Mouse (Mus musculus) left cerebral cortex, postnatal 10 days (tissue): ENCODE data around the gene Frs3. TPM values are rescaled to one million over a fixed set of nuclear protein-coding genes. Genes with fewer than 3 reads are reported as not detected.

Experiments used
- DNase-seq, 2 experiments: peaks; one replicate each; pipeline ENCODE4 v3.0.0; 2021 to 2022; ENCODE audit warnings: low spot score in 2 of 2, mixed read lengths in 1 of 2; ENCODE audit errors: extremely low spot score in 1 of 2
- intact Hi-C: fragments of 180-260 bp; cut with DNase I; formaldehyde crosslinking; loops from one replicate; pipeline ENCODE4 v1.15.1; 2025
- total RNA-seq, 2 experiments: library from RNA; stranded (reverse); gene quantifications; 2 replicates each; pipeline ENCODE4 v1.2.3; 2021

Frs3 gene
- total RNA-seq, 2 experiments from 2014 or later: 27.4 to 29.9 TPM

DNA sequence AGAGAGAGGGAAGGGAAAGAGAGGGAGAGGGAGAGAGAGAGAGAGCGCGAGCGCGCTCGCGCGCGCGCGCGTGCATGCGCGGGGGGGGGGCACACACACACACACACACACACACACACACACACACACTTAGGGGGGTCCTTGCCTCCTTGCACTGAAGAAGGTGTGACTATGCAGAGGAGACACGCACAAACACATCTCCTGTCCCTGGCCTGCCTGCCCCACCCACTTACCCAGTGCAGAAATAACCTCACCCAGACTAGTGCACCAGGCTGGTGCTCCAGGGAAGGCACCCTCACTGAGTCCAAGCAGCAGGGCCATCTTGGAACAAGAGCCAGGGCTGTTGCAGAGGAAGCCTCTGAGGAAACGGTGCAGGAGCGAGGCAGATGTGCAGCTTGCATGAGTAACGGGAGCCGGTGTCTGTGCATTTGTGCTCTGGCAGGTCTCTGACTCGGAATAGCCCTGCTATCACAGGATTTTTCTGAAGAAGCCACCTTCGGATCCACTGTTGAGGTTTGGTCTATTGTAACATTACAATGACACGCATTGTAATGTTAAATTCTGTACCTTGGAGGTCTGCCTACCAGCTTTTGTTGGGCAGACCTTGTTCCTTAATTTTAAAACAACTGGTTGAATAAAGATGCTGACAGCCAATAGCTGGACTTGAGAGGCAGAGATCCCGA, 24.2 kb downstream of the Frs3 start:
- intact Hi-C loops: no loop called here
- no peak for DNase-seq

- DNase-seq: no peak
- intact Hi-C loops: no loop called here
Observed at GRCm38 (mm10) chr17:47715037-47715436, 26.2 kb downstream of the Frs3 start.

- intact Hi-C loops: no loop called here
- DNase-seq: no peak
Observed at GRCm38 (mm10) chr17:47721183-47721582, 32.4 kb downstream of the Frs3 start.

DNA sequence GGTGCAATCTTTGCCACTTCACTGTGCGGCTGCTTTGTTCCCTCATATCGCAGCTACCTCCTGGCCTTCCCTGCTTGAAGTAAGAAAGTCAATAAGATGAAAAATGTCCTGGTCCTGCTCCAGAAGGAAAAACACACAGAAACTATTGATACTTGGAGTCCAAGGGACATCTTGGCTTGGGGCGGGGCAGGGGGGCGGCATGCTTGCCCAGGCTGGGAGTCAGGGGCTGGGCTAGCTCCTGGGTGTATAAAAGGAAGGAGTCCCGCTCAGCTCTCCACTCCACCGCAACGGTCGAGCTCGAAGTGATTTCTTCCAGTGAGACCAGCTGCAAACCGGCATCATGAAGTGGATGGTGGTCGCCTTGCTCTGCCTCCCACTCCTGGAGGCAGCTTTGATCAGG, 37.7 kb downstream of the Frs3 start, which contains the start of gene Pgc:
Gene Pgc (plus strand): TSS at position 277 of the 400 bp plus-strand sequence.
- no peak for DNase-seq
- intact Hi-C loops: no loop called here

DNA sequence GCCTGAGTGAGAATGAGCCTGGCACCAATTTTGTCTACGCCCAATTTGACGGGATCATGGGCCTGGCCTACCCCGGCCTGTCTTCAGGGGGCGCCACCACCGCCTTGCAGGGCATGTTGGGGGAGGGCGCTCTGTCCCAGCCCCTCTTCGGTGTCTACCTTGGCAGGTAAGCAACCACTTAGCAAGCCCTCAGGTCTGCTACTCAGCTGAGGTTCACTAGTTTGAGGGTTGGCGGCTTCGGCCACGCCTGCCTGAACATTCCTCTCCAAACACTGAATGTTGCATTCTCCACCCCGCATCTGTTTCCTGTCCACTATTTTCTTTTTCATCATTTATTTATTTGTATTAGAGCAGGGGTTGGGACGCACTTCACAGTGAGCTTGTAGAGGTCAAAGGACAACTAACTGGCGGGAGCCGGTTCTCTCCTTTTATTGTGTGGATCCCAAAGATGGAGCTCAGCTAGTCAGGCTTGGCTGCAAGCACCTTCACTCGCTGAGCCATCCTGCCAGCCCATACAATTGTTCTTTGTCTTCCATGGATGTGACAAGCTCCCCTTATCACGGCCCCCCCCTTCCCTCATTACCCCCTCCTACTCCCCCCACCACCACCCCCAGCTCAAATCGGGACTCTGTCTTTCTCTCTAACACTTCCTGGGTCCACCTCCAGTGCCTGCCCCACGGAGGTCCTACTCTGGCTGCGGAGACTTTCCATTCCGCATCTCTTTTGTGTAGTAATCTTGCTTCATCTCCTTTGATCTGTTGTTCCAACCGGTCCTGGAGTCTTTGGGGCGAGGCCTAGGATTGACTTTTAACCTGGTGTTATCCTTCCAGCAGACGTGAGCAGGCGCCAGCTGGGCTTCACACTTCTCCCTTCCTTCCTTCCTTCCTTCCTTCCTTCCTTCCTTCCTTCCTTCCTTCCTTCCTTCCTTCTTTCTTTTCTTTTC, 42.1 kb downstream of the Frs3 start:
- intact Hi-C loops: no loop called here
- peak in 1 of 2 experiments; percentile 40 for DNase-seq

DNA sequence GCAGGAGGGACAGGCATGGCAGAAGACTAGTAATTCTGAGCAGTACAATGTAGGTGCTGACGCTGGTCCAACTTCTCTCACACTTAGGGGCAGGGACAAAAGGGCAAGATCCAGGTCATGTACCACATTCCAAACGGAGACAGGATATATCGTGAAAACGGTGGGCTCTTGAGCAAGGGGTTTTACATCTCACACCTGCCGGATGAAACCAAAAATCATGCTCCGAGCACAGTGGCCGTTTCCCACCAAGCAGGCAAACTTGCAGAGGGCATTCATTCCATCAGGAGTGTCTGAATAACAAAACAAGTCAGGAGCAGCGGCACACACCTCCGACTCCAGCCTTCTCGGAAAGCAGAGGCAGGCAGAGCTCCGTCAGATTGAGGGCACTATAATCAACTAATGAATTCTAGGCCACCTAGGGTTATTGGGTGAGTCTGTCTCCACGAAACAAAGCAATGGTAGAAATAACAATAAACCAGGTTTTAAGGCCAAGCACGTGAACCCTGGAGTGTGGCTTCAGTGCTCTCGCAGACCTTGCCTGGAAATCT, 46.8 kb downstream of the Frs3 start:
- intact Hi-C loops: no loop called here
- DNase-seq: no peak

- intact Hi-C loops: no loop called here
Observed at GRCm38 (mm10) chr17:47736856-47737255, 48.0 kb downstream of the Frs3 start, which contains the start of gene Tfeb. TSS of gene Tfeb (plus strand) at chr17:47737030.

GRCm38 (mm10) chr17:47737271-47738065, 48.6 kb downstream of the Frs3 start:
- DNase-seq: peak; percentile 51 to 92
- intact Hi-C loops: no loop called here

More at GRCm38 (mm10) chr17:47736856-47737255, 48.0 kb downstream of the Frs3 start, which contains the start of gene Tfeb:
- DNase-seq: peak; percentile 93 to 97

DNA sequence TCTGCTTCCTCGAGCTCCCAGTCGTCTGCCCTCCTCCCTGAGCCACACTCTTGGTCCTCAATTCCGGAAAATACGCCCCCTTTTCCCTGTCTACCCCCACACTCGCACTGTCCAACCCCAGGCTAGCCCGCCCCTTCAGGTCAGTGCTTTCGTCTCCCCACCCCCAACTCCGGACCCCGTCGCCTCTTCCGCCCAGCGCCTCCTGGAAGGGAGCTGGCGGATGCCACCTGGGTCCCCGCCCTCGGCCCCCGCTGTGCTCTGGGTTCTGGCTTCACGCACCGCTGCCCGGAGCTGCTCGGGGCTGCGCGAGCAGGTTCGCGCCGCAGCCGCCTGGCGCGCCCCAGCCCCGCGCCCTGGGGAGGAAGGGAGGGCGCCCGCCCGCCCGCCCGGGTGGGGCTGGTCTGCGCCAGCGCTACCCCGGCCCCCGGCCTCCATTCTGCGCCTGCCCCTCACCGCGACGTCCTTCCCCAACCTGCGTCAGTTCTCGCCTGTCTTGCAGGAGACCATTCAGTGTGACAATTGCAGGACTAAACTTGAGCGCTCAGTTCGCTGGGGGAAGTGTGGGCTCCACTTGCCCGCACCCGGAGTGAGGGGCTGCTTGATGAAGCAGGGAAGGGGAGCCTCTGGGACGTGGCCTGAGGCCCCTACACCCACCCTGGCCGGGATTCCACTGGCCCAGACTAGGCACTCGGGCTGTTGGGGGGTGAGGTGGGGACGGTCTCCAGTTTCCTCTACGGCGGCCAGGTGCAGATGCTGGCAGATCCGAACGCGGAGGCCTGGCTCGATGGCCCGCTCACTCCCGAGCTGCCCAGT, 49.4 kb downstream of the Frs3 start:
- intact Hi-C loops: no loop called here

DNA sequence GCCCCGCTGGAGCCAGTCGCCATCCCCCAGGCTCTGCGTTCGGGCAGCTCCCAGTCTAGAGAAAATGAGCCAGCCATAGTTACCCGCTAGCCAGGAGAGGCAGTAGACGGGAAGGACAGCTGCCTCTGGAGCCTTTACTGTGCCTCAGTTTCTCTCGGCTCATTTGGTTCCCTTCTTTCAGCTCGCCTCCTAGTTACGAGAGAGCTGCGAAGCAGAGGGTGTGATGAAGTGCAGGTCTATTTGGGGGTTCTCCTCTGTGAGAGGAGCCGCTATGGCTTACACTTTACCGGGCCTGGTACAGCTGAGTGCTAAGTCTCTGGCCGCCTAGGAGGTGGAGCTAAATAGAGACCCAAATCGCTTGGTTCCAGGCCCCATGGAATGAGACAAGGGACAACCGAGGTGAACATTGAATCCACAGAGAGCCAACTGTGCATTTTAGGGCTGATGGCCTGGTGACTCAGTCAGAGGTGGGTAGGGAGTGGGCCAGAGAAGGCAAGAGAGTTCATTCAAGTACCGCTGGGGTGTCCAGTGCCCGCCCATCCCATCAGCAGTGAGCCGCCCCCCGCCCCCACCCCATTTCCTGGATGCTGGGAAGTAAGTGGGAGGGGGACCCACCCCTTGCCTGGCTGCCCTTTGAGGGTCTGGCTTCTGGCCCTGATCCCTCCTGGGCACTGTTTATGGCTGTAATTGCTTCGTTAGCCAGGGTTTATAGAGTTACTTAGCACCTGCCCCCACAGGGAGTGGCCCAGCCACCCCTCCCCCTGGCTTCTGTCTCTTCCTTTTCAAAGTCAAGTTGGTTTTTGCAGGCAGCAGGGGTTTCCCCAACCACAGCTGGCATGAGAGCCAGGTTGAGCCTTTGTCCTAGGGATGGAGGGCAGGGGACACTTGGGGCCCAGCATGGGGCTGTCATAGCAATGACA, 50.3 kb downstream of the Frs3 start:
- DNase-seq: no peak
- intact Hi-C loops: no loop called here

More for the DNA sequence above, 49.4 kb downstream of the Frs3 start:
- peak in 1 of 2 experiments; percentile 84 for DNase-seq

DNA sequence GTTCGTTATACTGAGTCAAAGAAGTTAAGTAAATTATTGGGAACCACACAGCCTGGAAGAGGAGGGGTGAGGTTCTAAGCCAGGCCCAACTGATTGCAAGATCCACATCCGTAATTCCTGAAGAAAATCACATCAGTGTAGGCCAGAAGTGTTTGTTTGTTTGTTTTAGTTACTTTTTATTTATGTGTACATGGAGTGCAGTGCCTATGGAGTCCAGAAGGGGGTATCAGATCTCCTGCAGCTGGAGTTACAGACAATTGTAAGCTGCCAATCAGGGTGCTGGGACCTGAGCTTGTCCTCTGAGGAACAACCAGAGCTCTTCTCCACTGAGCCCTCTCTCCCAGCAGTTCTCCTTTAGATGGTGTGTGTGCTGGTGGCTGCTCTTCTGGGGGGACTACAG, 51.4 kb downstream of the Frs3 start:
- intact Hi-C loops: no loop called here
- no peak for DNase-seq

DNA sequence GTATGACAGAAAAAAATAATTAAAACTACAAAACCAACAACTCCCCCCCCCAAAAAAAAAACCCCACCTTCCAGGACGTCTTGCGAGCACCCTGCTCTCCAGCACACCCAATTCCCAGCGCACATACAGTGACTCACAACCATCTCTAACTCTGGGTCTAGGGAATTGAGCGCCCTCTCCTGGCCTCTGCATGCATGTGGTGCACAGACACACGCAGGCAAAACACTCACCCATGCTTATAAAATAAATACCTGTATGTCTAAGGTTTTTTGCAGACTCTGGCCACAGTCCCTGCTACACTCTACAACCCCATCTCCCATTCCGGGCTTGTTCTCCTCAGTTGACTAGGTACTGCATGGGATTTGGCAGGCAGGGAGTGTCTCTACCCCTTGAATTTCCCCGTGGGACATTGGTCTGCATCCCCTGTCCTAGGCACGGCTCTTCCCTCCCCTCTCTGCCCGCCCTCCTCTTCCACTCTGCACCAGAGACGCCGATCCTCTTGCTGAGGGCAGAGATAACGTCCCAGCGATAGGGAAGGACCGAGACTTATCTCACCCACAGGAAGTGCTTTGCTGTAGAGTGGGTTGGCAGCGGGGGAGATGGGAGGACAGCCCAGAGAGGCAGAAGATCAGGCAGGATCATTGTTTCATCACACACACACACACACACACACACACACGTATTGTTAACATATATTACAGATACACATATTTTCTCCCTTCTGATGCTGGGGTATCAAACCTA, 54.3 kb downstream of the Frs3 start:
- intact Hi-C loops: no loop called here
- DNase-seq: no peak

GRCm38 (mm10) chr17:47744086-47744485, 55.3 kb downstream of the Frs3 start:
- no peak for DNase-seq

GRCm38 (mm10) chr17:47744746-47745368, 56.0 kb downstream of the Frs3 start:
- intact Hi-C loops: no loop called here
- no peak for DNase-seq

More at GRCm38 (mm10) chr17:47744086-47744485, 55.3 kb downstream of the Frs3 start:
- intact Hi-C loops: no loop called here

DNA sequence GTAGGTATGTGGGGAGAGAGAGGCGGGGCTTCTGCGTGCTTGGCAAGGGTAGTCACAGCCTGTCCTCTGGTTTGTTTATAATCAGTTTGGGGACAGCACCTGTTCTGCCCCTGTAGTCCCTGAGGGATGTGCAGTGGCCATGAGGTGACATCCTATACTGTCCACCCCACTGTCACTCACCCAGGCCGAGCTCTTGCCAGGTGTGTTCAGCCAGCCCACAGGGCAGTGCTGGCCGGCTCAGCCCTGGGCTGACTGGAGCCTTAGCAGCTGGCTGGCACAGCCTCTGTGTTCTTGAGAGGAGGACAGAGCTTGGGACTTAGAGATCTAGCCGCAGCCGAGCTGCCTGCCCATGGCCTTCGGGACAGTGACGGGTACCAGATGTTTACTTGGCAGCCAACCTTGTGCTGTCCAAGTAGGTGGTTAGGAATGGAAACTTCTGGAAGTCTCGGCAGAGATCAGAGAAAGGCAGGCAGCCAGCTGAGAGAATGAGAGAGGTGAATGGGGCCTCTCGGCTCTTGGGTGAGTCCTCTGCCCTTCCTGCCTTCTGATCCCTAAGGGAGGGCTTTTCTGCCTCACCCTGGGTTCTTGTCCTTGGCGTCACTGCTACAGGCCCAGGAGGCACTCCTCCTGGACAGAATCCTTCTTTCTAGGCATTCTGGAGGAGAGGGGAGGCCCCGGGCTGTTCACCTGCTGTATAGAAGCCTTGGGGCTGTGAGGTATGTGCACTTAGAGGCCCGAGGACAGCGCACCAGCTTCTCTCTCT, 60.1 kb downstream of the Frs3 start:
- DNase-seq: no peak
- intact Hi-C loops: no loop called here
